Mouse (Mus musculus): Measurements from ENCODE around the gene Armcx4. TPM values are rescaled to one million over a fixed set of nuclear protein-coding genes. Genes with fewer than 3 reads are reported as not detected.

The Armcx4 gene
- total and polyA plus RNA-seq, 3 experiments = 1.0 to 9.2 (median 8.1) TPM

DNA sequence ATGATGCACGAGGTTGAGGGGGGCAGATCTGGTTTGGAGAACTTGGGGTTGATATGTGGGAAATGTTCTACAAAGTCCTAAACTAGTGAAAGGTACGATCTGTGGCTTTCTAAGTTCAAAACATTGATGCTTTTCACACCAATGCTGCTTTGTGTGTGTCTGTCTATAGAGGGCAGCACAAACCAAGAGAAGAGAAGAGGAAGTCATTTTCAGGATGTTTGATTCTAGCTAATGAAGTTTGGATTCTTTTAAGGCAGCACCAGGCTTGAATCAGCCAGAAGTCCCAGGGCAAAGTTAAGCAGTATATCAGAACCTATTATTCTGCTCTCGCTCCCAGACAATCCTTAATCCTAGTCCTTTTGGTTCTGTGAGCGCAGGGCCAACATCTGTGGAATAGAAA lies 43.5 kb downstream of the Armcx4 start:
- Histone ChIP-seq H3K27ac (no peak overlapping the region), H3K79me2 (replicated peaks; ENCODE audit: control insufficient read depth, insufficient read depth, low read length) (no peaks in the 10 kb centered on the region), H3K4me3 (no peak overlapping the region), H3K4me1 (ENCODE audit: control insufficient read depth, insufficient read depth, low read length) (no peaks in the 10 kb centered on the region), H3K36me3 (ENCODE audit: control insufficient read depth, insufficient read depth, low read length) (no peaks in the 10 kb centered on the region), H3K9ac (ENCODE audit: low read depth, low read length) (peak overlapping the region; percentile 38; the same call in 1 of the 2 replicates), H3K27me3 (ENCODE audit: control insufficient read depth, insufficient read depth, low read length) (no peaks in the 10 kb centered on the region)
- intact Hi-C loops (cut with DNase I) = loop anchor here (1.0 to 10.0 kb wide), 4 partner anchors 23 to 196 kb away; no protein-coding TSS in a partner anchor
- 29% methylated on average over 4 of the region's 4 CpGs for WGBS
- DNase-seq = no peak
- TF ChIP-seq CTCF (IDR thresholded peaks at IDR 0.05) = peak; percentile 78
- TF ChIP-seq POLR2A (IDR thresholded peaks at IDR 0.05; ENCODE audit: insufficient read depth, low read depth, low read length) = no peak

DNA sequence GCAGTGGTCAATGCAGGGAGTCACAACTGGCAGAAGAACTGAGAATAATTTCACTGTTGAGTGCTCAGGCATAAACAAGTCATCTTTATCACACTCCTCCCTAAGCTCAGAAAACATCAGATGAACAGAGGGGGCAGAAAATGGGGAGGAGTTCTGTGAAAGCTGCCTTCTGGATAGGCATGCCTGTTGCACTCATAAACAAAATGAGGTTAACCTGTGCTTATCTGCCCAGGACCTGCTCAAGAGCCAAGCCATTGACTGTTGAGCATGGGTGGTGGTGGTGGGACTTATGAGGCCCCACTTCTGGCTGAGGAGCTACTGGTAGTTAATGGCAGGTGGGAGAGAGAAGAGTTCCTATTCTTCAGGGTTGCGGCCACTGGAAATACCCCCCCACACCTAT lies 51.5 kb downstream of the Armcx4 start:
- DNase-seq = no peak
- H3K27me3 ChIP-seq (ENCODE audit: control insufficient read depth, insufficient read depth, low read length) = no peaks in the 10 kb centered on the region
- intact Hi-C loops (cut with DNase I) = no loop called here
- TF ChIP-seq EP300 (IDR thresholded peaks at IDR 0.05; ENCODE audit: insufficient read depth, low read depth, low read length) (no peak), CTCF (IDR thresholded peaks at IDR 0.05) (no peak), POLR2A (IDR thresholded peaks at IDR 0.05; ENCODE audit: insufficient read depth, low read depth, low read length) (no peak)
- H3K4me1 ChIP-seq (ENCODE audit: control insufficient read depth, insufficient read depth, low read length) = no peaks in the 10 kb centered on the region
- no peak overlapping the region for H3K4me3 ChIP-seq
- 100% methylated on average over 1 of the region's 1 CpGs for WGBS
- H3K79me2 ChIP-seq (replicated peaks; ENCODE audit: control insufficient read depth, insufficient read depth, low read length) = no peaks in the 10 kb centered on the region
- H3K9ac ChIP-seq (ENCODE audit: low read depth, low read length) = no peak overlapping the region
- H3K27ac ChIP-seq = no peak overlapping the region
- H3K36me3 ChIP-seq (ENCODE audit: control insufficient read depth, insufficient read depth, low read length) = no peaks in the 10 kb centered on the region

DNA sequence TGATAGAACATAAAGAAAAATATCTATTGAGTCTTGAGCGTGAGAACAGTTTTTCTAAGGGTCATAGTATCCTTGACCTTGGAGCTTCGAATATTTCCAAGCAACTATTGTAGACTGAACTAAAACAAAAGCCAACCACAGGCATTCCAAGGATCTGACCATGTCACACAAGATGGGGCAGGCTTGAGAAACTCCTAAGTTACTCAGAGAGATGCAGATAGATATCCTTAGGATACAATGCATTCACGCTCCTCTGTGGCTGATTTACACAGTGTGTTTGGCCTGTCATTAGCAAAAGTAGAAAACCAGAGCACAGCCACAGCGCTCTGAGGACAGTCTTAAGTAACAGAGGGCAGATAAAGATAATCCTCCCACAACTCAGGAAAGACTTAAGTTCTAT lies 52.8 kb downstream of the Armcx4 start:
- intact Hi-C loops (cut with DNase I) = no loop called here
- H3K79me2 ChIP-seq (replicated peaks; ENCODE audit: control insufficient read depth, insufficient read depth, low read length) = no peaks in the 10 kb centered on the region

DNA sequence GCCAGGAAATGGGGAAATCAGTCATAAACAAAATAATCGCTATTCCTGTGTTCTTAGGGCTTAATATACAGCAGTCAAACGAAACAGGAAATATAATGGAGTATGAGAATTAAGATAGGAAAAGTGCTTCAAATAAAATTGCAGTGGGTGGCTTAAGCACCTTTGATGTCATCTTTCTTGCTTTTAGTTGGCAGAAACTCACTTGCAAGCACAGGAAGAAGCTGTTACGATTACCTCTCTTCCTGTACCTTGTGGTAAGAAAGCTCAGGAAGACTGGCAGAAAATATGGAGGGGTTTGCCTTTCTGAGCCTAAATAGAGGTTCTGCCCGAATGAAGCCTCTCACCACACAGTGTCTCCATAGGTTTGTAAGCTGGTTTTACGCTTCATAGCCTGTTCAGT lies 55.5 kb downstream of the Armcx4 start:
- WGBS = 53% methylated on average over 5 of the region's 5 CpGs
- intact Hi-C loops (cut with DNase I) = no loop called here
- Histone ChIP-seq H3K36me3 (ENCODE audit: control insufficient read depth, insufficient read depth, low read length) (no peaks in the 10 kb centered on the region), H3K4me3 (no peak overlapping the region), H3K79me2 (replicated peaks; ENCODE audit: control insufficient read depth, insufficient read depth, low read length) (no peaks in the 10 kb centered on the region), H3K9ac (ENCODE audit: low read depth, low read length) (no peak overlapping the region), H3K27ac (no peak overlapping the region), H3K4me1 (ENCODE audit: control insufficient read depth, insufficient read depth, low read length) (no peaks in the 10 kb centered on the region), H3K27me3 (ENCODE audit: control insufficient read depth, insufficient read depth, low read length) (no peaks in the 10 kb centered on the region)
- TF ChIP-seq EP300 (IDR thresholded peaks at IDR 0.05; ENCODE audit: insufficient read depth, low read depth, low read length) = no peak
- DNase-seq = no peak

More for the DNA sequence above, 52.8 kb downstream of the Armcx4 start:
- no peaks in the 10 kb centered on the region for H3K27me3 ChIP-seq (ENCODE audit: control insufficient read depth, insufficient read depth, low read length)
- no peaks in the 10 kb centered on the region for H3K36me3 ChIP-seq (ENCODE audit: control insufficient read depth, insufficient read depth, low read length)
- H3K9ac ChIP-seq (ENCODE audit: low read depth, low read length) = no peak overlapping the region
- H3K4me1 ChIP-seq (ENCODE audit: control insufficient read depth, insufficient read depth, low read length) = no peaks in the 10 kb centered on the region
- H3K4me3 ChIP-seq = no peak overlapping the region
- TF ChIP-seq POLR2A (IDR thresholded peaks at IDR 0.05; ENCODE audit: insufficient read depth, low read depth, low read length) = no peak
- no peak for TF ChIP-seq EP300 (IDR thresholded peaks at IDR 0.05; ENCODE audit: insufficient read depth, low read depth, low read length)
- TF ChIP-seq CTCF (IDR thresholded peaks at IDR 0.05) = no peak
- no peak for DNase-seq
- WGBS = 47% methylated on average over 4 of the region's 4 CpGs
- no peak overlapping the region for H3K27ac ChIP-seq

Other genes starting within 250 kb of the Armcx4 start
- gene Taf7l, start 210.0 kb upstream of the Armcx4 start, total RNA-seq (2021) = not detected
- gene Taf7l, start 210.0 kb upstream of the Armcx4 start, polyA plus RNA-seq (2012; rRNA removed) = not detected in 2 replicates
- 10 to 100 TPM; 25.0 to 25.1 TPM for gene Timm8a1, start 144.7 kb upstream of the Armcx4 start, total RNA-seq (2021)
- 2.5 and 9.8 TPM in 2 replicates for gene Timm8a1, start 144.7 kb upstream of the Armcx4 start, polyA plus RNA-seq (2012; rRNA removed)
- under 1 TPM; 0.94 to 0.98 TPM for gene Btk, start 102.9 kb upstream of the Armcx4 start, total RNA-seq (2021)
- gene Btk, start 102.9 kb upstream of the Armcx4 start, polyA plus RNA-seq (2012; rRNA removed) = 0.56 and 0.80 TPM in 2 replicates
- gene Rpl36a, start 100.9 kb upstream of the Armcx4 start, total RNA-seq (2021) = 100 to 1,000 TPM in 1 of 2 experiments, 10 to 100 TPM in 1; 95.2 to 110 TPM
- 96.5 and 124 TPM in 2 replicates for gene Rpl36a, start 100.9 kb upstream of the Armcx4 start, polyA plus RNA-seq (2012; rRNA removed)
- 1 to 10 TPM; 1.7 TPM for gene Gla, start 85.4 kb upstream of the Armcx4 start, total RNA-seq (2021)
- 0.84 and 1.6 TPM in 2 replicates for gene Gla, start 85.4 kb upstream of the Armcx4 start, polyA plus RNA-seq (2012; rRNA removed)
- gene Hnrnph2, start 85.3 kb upstream of the Armcx4 start, total RNA-seq (2021) = 10 to 100 TPM; 63.7 to 74.4 TPM
- gene Hnrnph2, start 85.3 kb upstream of the Armcx4 start, polyA plus RNA-seq (2012; rRNA removed) = 14.4 and 34.6 TPM in 2 replicates
- 1 to 10 TPM; 4.2 to 4.5 TPM for gene Armcx1, start 31.4 kb downstream of the Armcx4 start, total RNA-seq (2021)
- 2.1 and 3.9 TPM in 2 replicates for gene Armcx1, start 31.4 kb downstream of the Armcx4 start, polyA plus RNA-seq (2012; rRNA removed)
- 1 to 10 TPM in 1 of 2 experiments, under 1 TPM in 1; 0.84 to 1.1 TPM for gene Armcx6, start 64.9 kb downstream of the Armcx4 start, total RNA-seq (2021)
- 0.50 and 0.61 TPM in 2 replicates for gene Armcx6, start 64.9 kb downstream of the Armcx4 start, polyA plus RNA-seq (2012; rRNA removed)
- gene Armcx3, start 70.1 kb downstream of the Armcx4 start, total RNA-seq (2021) = 10 to 100 TPM; 16.6 to 17.1 TPM
- gene Armcx3, start 70.1 kb downstream of the Armcx4 start, polyA plus RNA-seq (2012; rRNA removed) = 6.8 and 11.1 TPM in 2 replicates
- 1 to 10 TPM; 4.9 to 7.8 TPM for gene Armcx2, start 122.7 kb downstream of the Armcx4 start, total RNA-seq (2021)
- 6.6 and 7.5 TPM in 2 replicates for gene Armcx2, start 122.7 kb downstream of the Armcx4 start, polyA plus RNA-seq (2012; rRNA removed)

All from heart, adult 2 months (tissue).